Mouse (Mus musculus): ENCODE measurements around the gene Calr4. TPM values are rescaled to one million over a fixed set of nuclear protein-coding genes. Genes with fewer than 3 reads are reported as not detected.

Gene Calr4
- total and polyA plus RNA-seq, 3 experiments = 0.09 TPM; not detected in 2

DNA sequence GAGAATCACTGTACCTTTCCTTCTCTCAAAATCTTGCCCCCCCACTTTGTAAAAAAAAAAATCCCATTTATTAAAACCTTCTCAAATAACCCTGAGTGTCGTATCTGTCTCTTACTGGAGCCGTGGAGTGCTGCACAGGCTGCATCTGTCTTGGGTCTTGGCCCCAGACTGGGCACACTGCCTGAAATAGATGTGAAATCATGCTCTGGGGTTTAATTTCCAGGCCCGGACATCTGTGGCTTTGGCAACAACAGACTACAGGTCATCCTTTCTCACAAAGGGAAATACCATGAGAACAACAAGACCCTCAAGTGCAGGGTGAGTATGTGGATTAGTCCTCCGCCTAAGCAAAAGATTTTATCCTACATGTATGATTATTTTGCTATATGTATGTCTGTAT lies 7.6 kb downstream of the Calr4 start:
- ATAC-seq (ENCODE audit: extremely low read depth, insufficient number of reproducible peaks, low FRiP score, poor library complexity, severe bottlenecking) (no peak), DNase-seq (ENCODE audit: low spot score) (no peak)
- no peak overlapping the region for H3K4me3 ChIP-seq (ENCODE audit: low read depth, low read length)
- H3K36me3 ChIP-seq (replicated peaks) = no peaks in the 10 kb centered on the region
- no peaks in the 10 kb centered on the region for H3K4me1 ChIP-seq (ENCODE audit: insufficient read depth, low read depth, low read length)
- H3K27me3 ChIP-seq (ENCODE audit: insufficient read depth, low read length) = peaks cover 3% of the 10 kb centered on the region; the same call in 1 of the 2 replicates
- no peak for TF ChIP-seq CTCF (IDR thresholded peaks at IDR 0.05; ENCODE audit: low read depth, low read length)
- TF ChIP-seq POLR2AphosphoS5 (IDR thresholded peaks at IDR 0.05; ENCODE audit: insufficient replicate concordance, low read depth, low read length) = no peak
- TF ChIP-seq GATA1 (IDR thresholded peaks at IDR 0.05; ENCODE audit: borderline replicate concordance, low read length) = no peak
- TF ChIP-seq TAL1 (conservative IDR thresholded peaks at IDR 0.05; ENCODE audit: low read depth, low read length) = no peak
- no peak for TF ChIP-seq GATA2 (IDR thresholded peaks at IDR 0.05; ENCODE audit: borderline replicate concordance, low read depth, low read length)
- H3K9me3 ChIP-seq (replicated peaks) = no peaks in the 10 kb centered on the region

DNA sequence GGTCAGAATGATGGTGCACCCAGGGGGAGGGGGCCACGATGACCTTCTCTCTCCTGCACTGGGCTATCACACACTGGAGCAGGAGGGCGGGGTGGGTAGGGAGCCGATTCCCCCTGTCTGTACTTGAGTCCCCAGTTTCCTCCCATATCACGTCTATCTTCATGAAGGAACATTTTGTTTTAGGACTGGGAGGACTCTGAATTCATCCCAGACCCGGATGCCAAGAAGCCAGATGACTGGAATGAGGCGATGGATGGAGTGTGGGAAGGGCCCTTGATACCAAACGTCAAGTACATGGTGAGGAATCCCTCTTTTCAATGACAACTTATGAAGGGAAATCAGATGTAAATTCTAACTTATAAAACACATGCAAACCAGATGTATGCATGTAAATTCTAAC lies 10.2 kb downstream of the Calr4 start:
- no peak for DNase-seq (ENCODE audit: low spot score)
- Histone ChIP-seq H3K4me3 (ENCODE audit: low read depth, low read length) (no peak overlapping the region), H3K4me1 (ENCODE audit: insufficient read depth, low read depth, low read length) (peaks cover 4% of the 10 kb centered on the region; the same call in 1 of the 2 replicates), H3K9me3 (replicated peaks) (no peaks in the 10 kb centered on the region), H3K27me3 (ENCODE audit: insufficient read depth, low read length) (peaks cover 2% of the 10 kb centered on the region; the same call in 1 of the 2 replicates), H3K36me3 (replicated peaks) (no peaks in the 10 kb centered on the region)
- TF ChIP-seq CTCF (IDR thresholded peaks at IDR 0.05; ENCODE audit: low read depth, low read length) (no peak), POLR2AphosphoS5 (IDR thresholded peaks at IDR 0.05; ENCODE audit: insufficient replicate concordance, low read depth, low read length) (no peak), GATA2 (IDR thresholded peaks at IDR 0.05; ENCODE audit: borderline replicate concordance, low read depth, low read length) (no peak), TAL1 (conservative IDR thresholded peaks at IDR 0.05; ENCODE audit: low read depth, low read length) (no peak), GATA1 (IDR thresholded peaks at IDR 0.05; ENCODE audit: borderline replicate concordance, low read length) (no peak)
- no peak for ATAC-seq (ENCODE audit: extremely low read depth, insufficient number of reproducible peaks, low FRiP score, poor library complexity, severe bottlenecking)

DNA sequence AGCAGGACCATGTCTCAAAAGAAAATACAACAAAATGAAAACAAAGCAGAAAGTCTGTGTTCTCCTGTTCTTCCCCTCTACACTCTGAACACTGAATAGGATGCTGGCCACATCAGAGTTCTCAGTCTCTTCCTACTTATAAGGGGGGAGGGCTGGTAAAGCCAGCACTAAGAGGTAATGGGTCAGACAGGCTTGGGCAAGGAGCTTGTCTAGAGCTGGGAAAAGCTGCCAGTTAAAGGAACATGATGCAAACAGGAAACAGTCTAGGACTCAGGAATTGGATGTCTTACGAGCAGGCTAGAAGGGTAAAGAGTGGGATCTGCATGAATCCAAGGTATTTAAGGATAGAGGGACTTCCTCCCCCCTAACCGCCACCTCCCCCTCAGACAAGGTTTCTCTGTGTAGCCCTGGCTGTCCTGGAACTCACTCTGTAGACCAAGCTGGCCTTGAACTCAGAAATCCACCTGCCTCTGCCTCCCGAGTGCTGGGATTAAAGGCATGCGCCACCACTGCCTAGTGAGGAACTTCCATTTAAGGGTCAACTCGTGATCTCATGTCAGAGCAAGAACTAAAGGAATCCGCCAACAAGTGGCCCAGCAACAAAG lies 10.8 kb downstream of the Calr4 start:
- H3K4me1 ChIP-seq (ENCODE audit: insufficient read depth, low read depth, low read length) = peaks cover 4% of the 10 kb centered on the region; the same call in 1 of the 2 replicates
- no peak for ATAC-seq (ENCODE audit: extremely low read depth, insufficient number of reproducible peaks, low FRiP score, poor library complexity, severe bottlenecking)
- no peaks in the 10 kb centered on the region for H3K9me3 ChIP-seq (replicated peaks)
- H3K27me3 ChIP-seq (ENCODE audit: insufficient read depth, low read length) = peaks cover 2% of the 10 kb centered on the region; the same call in 1 of the 2 replicates
- no peaks in the 10 kb centered on the region for H3K36me3 ChIP-seq (replicated peaks)
- H3K4me3 ChIP-seq (ENCODE audit: low read depth, low read length) = no peak overlapping the region
- no peak for DNase-seq (ENCODE audit: low spot score)
- TF ChIP-seq GATA1 (IDR thresholded peaks at IDR 0.05; ENCODE audit: borderline replicate concordance, low read length) (no peak), TAL1 (conservative IDR thresholded peaks at IDR 0.05; ENCODE audit: low read depth, low read length) (no peak), CTCF (IDR thresholded peaks at IDR 0.05; ENCODE audit: low read depth, low read length) (no peak), POLR2AphosphoS5 (IDR thresholded peaks at IDR 0.05; ENCODE audit: insufficient replicate concordance, low read depth, low read length) (no peak), GATA2 (IDR thresholded peaks at IDR 0.05; ENCODE audit: borderline replicate concordance, low read depth, low read length) (no peak)

DNA sequence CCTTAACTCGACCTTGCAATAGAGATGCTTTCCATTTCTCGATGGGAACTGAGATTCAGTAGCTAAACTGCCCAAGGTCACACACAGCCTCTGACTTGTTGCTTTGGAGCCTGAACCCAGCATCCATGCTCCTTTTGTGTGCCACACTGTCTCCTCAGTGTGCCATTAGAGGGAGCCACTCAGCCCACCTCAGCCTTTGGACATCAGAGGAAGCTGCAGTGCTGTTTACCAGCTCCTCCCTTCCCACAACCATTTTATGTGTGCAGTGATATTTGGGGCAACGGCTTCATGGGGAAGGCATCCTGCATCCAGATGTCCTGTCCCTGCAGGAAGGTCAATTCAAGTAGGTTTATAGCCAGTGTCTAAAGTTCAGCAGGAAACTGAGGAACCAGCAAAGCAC lies 17.3 kb downstream of the Calr4 start:
- DNase-seq (ENCODE audit: low spot score) (peak; percentile 29), ATAC-seq (ENCODE audit: extremely low read depth, insufficient number of reproducible peaks, low FRiP score, poor library complexity, severe bottlenecking) (no peak)
- Histone ChIP-seq H3K36me3 (replicated peaks) (no peaks in the 10 kb centered on the region), H3K4me3 (ENCODE audit: low read depth, low read length) (no peak overlapping the region), H3K27me3 (ENCODE audit: insufficient read depth, low read length) (no peaks in the 10 kb centered on the region), H3K9me3 (replicated peaks) (0 out of 2 replicates have a peak, but pooled peaks cover under 1% of the 10 kb centered on the region), H3K4me1 (ENCODE audit: insufficient read depth, low read depth, low read length) (peaks cover 53% of the 10 kb centered on the region)
- TF ChIP-seq TAL1 (conservative IDR thresholded peaks at IDR 0.05; ENCODE audit: low read depth, low read length) (no peak), CTCF (IDR thresholded peaks at IDR 0.05; ENCODE audit: low read depth, low read length) (no peak; the same call in 1 of the 2 replicates), GATA2 (IDR thresholded peaks at IDR 0.05; ENCODE audit: borderline replicate concordance, low read depth, low read length) (no peak), POLR2AphosphoS5 (IDR thresholded peaks at IDR 0.05; ENCODE audit: insufficient replicate concordance, low read depth, low read length) (no peak)

- TF ChIP-seq TAL1 (conservative IDR thresholded peaks at IDR 0.05; ENCODE audit: low read depth, low read length) (no peak), GATA1 (IDR thresholded peaks at IDR 0.05; ENCODE audit: borderline replicate concordance, low read length) (no peak), GATA2 (IDR thresholded peaks at IDR 0.05; ENCODE audit: borderline replicate concordance, low read depth, low read length) (no peak), CTCF (IDR thresholded peaks at IDR 0.05; ENCODE audit: low read depth, low read length) (no peak), POLR2AphosphoS5 (IDR thresholded peaks at IDR 0.05; ENCODE audit: insufficient replicate concordance, low read depth, low read length) (no peak)
- no peak for ATAC-seq (ENCODE audit: extremely low read depth, insufficient number of reproducible peaks, low FRiP score, poor library complexity, severe bottlenecking)
- Histone ChIP-seq H3K27me3 (ENCODE audit: insufficient read depth, low read length) (no peaks in the 10 kb centered on the region), H3K4me1 (ENCODE audit: insufficient read depth, low read depth, low read length) (peaks cover 59% of the 10 kb centered on the region), H3K36me3 (replicated peaks) (no peaks in the 10 kb centered on the region), H3K9me3 (replicated peaks) (0 out of 2 replicates have a peak, but pooled peaks cover 2% of the 10 kb centered on the region), H3K4me3 (ENCODE audit: low read depth, low read length) (no peak overlapping the region)
- no peak for DNase-seq (ENCODE audit: low spot score)
These were observed 17.9 kb downstream of the Calr4 start for GRCm38 (mm10) chr4:109252199-109252598.

DNA sequence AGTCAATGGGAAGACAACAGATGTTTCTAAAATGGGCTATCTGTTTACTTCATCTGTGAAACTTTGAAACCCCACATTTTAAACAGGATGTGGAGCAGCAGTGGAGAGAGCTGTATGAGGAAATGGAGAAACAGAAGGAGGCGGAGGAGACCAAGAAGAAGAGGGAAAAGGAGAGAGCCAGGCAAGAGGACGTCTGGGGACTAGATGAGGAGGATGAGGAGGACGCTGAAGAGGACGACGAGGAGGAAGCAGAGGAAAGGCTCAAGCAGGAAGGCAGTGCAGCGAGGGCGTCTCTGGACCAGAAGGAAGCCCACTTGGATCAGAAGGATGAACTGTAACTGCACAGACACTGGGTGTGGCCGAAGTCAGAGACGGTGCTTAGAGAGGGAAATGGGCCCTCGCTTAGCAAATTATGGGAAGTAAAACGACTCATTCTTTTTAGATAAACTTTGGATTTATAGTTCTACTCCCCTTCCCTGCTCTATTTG lies 19.4 kb downstream of the Calr4 start:
- Histone ChIP-seq H3K4me1 (ENCODE audit: insufficient read depth, low read depth, low read length) (peaks cover 64% of the 10 kb centered on the region), H3K27me3 (ENCODE audit: insufficient read depth, low read length) (no peaks in the 10 kb centered on the region), H3K9me3 (replicated peaks) (0 out of 2 replicates have a peak, but pooled peaks cover 2% of the 10 kb centered on the region), H3K4me3 (ENCODE audit: low read depth, low read length) (peak overlapping the region; percentile 51; the same call in 1 of the 2 replicates), H3K36me3 (replicated peaks) (no peaks in the 10 kb centered on the region)
- TF ChIP-seq CTCF (IDR thresholded peaks at IDR 0.05; ENCODE audit: low read depth, low read length) (no peak), POLR2AphosphoS5 (IDR thresholded peaks at IDR 0.05; ENCODE audit: insufficient replicate concordance, low read depth, low read length) (no peak), GATA2 (IDR thresholded peaks at IDR 0.05; ENCODE audit: borderline replicate concordance, low read depth, low read length) (no peak), GATA1 (IDR thresholded peaks at IDR 0.05; ENCODE audit: borderline replicate concordance, low read length) (no peak), TAL1 (conservative IDR thresholded peaks at IDR 0.05; ENCODE audit: low read depth, low read length) (no peak)
- DNase-seq (ENCODE audit: low spot score) (no peak), ATAC-seq (ENCODE audit: extremely low read depth, insufficient number of reproducible peaks, low FRiP score, poor library complexity, severe bottlenecking) (no peak)
